Mouse (Mus musculus) myocyte (in vitro differentiated cells): ENCODE measurements at regions not wholly inside any gene's neighbourhood (a gene's known extent, or its start where the extent isn't known, plus 50 kb on each side); places are given as distances from the start of the nearest gene placed in this dataset.

Source experiments
- H3K27me3 ChIP-seq: one replicate; pipeline ENCODE4 v1.6.1; 2011; ENCODE audit not compliant: control insufficient read depth, insufficient read depth, insufficient read length
- H3K36me3 ChIP-seq: one replicate; pipeline ENCODE4 v1.6.1; 2011; ENCODE audit not compliant: control insufficient read depth, insufficient read depth
- H3K4me2 ChIP-seq: one replicate; pipeline ENCODE4 v1.6.1; 2011; ENCODE audit warnings: low read depth, control low read depth
- H3K4me3 ChIP-seq: one replicate; pipeline ENCODE4 v1.5.1; 2011; ENCODE audit warnings: mild to moderate bottlenecking, control low read depth, moderate library complexity
- H3K79me2 ChIP-seq: one replicate; pipeline ENCODE4 v1.6.1; 2011; ENCODE audit not compliant: control insufficient read depth, insufficient read depth
- H3ac ChIP-seq: one replicate; pipeline ENCODE4 v1.6.1; 2011; ENCODE audit not compliant: control insufficient read depth, insufficient read length
- CEBPB ChIP-seq: IDR thresholded peaks from 2 replicates; pipeline ENCODE4 v1.6.1; 2011; ENCODE audit warnings: mild to moderate bottlenecking, moderate library complexity; ENCODE audit not compliant: poor library complexity, insufficient read depth, severe bottlenecking
- E2F4 ChIP-seq: IDR thresholded peaks from one replicate; pipeline ENCODE4 v1.6.1; 2011; ENCODE audit warnings: mild to moderate bottlenecking, control low read depth, moderate library complexity; ENCODE audit not compliant: insufficient read depth
- MAX ChIP-seq: IDR thresholded peaks from one replicate; pipeline ENCODE4 v1.6.1; 2011; ENCODE audit warnings: low read depth, mild to moderate bottlenecking, control low read depth
- MYOD1 ChIP-seq, 3 experiments: IDR thresholded peaks; one replicate each; pipeline ENCODE4 v1.6.1; 2011; ENCODE audit warnings: control low read depth in 2 of 3, low read depth in 2 of 3, mild to moderate bottlenecking in 2 of 3, moderate library complexity in 1 of 3; ENCODE audit not compliant: insufficient read length in 2 of 3, control insufficient read depth in 1 of 3
- MYOG ChIP-seq, 3 experiments: IDR thresholded peaks; one replicate each; pipeline ENCODE4 v1.6.1; 2011; ENCODE audit warnings: control low read depth in 2 of 3, low read depth in 2 of 3, mild to moderate bottlenecking in 2 of 3; ENCODE audit not compliant: insufficient read length in 2 of 3, control insufficient read depth in 1 of 3, insufficient read depth in 1 of 3
- POLR2A ChIP-seq: IDR thresholded peaks from one replicate; pipeline ENCODE4 v1.6.1; 2011; ENCODE audit warnings: low read depth, mild to moderate bottlenecking, control low read depth, moderate library complexity; ENCODE audit not compliant: insufficient read length
- POLR2AphosphoS2 ChIP-seq: IDR thresholded peaks from one replicate; pipeline ENCODE4 v1.6.1; 2011; ENCODE audit warnings: low read depth, control low read depth; ENCODE audit not compliant: insufficient read length
- REST ChIP-seq: IDR thresholded peaks from one replicate; pipeline ENCODE4 v1.6.1; 2011; ENCODE audit warnings: mild to moderate bottlenecking, control low read depth, moderate library complexity; ENCODE audit not compliant: insufficient read depth, insufficient read length
- SRF ChIP-seq: IDR thresholded peaks from one replicate; pipeline ENCODE4 v1.6.1; 2011; ENCODE audit warnings: low read depth; ENCODE audit not compliant: control insufficient read depth, insufficient read length
- TCF12 ChIP-seq: IDR thresholded peaks from one replicate; pipeline ENCODE4 v1.6.1; 2011; ENCODE audit warnings: mild to moderate bottlenecking, control low read depth; ENCODE audit not compliant: poor library complexity, insufficient read depth, severe bottlenecking
- TCF3 ChIP-seq: IDR thresholded peaks from one replicate; pipeline ENCODE4 v1.6.1; 2011; ENCODE audit warnings: low read depth, control low read depth; ENCODE audit not compliant: insufficient read length
- USF1 ChIP-seq: IDR thresholded peaks from one replicate; pipeline ENCODE4 v1.6.1; 2011; ENCODE audit warnings: low read depth, mild to moderate bottlenecking, control low read depth, moderate library complexity

GRCm38 (mm10) chr16:91970461-91970860 is 87.6 kb upstream of the Mrps6 start:
- Histone ChIP-seq H3ac (no peak overlapping the region), H3K36me3 (no peaks in the 10 kb centered on the region), H3K4me3 (peak overlapping the region; percentile 4), H3K79me2 (no peaks in the 10 kb centered on the region), H3K4me2 (peak overlapping the region; percentile 56), H3K27me3 (no peaks in the 10 kb centered on the region)
- TF ChIP-seq E2F4 (no peak), MYOD1 (IDR thresholded peaks at IDR 0.05; ENCODE audit: control insufficient read depth in 1 of 3, insufficient read length in 2 of 3, low read depth in 2 of 3) (no peak), MYOG (IDR thresholded peaks at IDR 0.05; ENCODE audit: control insufficient read depth in 1 of 3, insufficient read depth in 1 of 3, insufficient read length in 2 of 3, low read depth in 2 of 3) (no peak), TCF12 (no peak), MAX (no peak), USF1 (no peak)

DNA sequence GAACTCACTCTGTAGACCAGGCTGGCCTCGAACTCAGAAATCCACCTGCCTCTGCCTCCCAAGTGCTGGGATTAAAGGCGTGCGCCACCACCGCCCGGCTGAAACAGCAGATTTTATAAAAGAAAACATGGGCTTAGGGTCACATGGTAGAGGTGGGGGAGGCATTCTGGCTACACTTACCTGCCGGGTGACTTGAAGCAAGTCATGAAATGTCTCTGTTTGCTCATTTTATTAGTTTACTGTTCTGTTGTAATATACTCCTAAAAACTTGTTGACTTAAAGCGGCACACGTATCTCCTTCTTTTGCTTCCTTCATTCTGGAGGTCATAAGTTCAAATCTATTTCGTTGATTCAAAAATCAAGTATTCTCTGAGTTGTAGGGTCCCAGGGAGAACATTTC is 84.9 kb upstream of the Mrps6 start:
- Histone ChIP-seq H3K36me3 (no peaks in the 10 kb centered on the region), H3K79me2 (no peaks in the 10 kb centered on the region), H3K4me3 (no peak overlapping the region), H3ac (no peak overlapping the region), H3K27me3 (no peaks in the 10 kb centered on the region), H3K4me2 (no peak overlapping the region)
- TF ChIP-seq TCF12 (no peak), REST (no peak), TCF3 (no peak), E2F4 (no peak), POLR2AphosphoS2 (no peak), CEBPB (no peak), MYOG (IDR thresholded peaks at IDR 0.05; ENCODE audit: control insufficient read depth in 1 of 3, insufficient read depth in 1 of 3, insufficient read length in 2 of 3, low read depth in 2 of 3) (no peak), MYOD1 (IDR thresholded peaks at IDR 0.05; ENCODE audit: control insufficient read depth in 1 of 3, insufficient read length in 2 of 3, low read depth in 2 of 3) (no peak), USF1 (no peak), MAX (no peak), SRF (no peak), POLR2A (no peak)

DNA sequence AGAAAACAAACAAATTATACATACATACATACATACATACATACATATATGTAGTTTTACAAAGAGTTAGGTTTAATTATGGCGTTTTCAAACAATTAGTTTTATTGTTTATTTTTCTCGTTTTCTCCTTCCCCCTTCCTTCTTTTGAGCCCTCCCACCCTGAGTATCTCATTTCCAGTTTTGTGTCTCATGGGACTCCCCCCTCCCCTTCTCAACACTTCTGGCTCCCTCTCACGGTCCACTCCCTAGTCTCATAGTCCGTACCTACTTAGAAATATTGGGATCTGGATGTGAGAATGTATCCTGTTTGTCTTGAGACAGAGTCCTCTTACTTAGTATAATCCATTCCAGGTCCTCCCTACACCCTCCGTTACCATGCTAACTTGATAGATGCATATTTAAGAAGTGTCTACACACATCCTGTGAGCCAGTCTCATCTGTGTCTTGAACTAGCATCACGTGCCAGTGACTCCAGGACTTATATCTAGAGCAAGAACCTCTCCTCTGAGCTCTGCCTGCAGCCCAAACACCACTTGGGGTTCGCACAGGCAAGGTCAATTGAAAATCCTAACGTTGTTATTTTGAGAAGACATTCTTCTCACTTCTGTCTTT is 81.8 kb upstream of the Mrps6 start:
- Histone ChIP-seq H3ac (no peak overlapping the region), H3K36me3 (no peaks in the 10 kb centered on the region), H3K79me2 (no peaks in the 10 kb centered on the region), H3K27me3 (no peaks in the 10 kb centered on the region), H3K4me3 (no peak overlapping the region), H3K4me2 (no peak overlapping the region)
- TF ChIP-seq TCF3 = no peak
- TF ChIP-seq USF1 = no peak
- TF ChIP-seq TCF12 = no peak
- TF ChIP-seq POLR2A = no peak
- no peak for TF ChIP-seq POLR2AphosphoS2
- no peak for TF ChIP-seq REST
- TF ChIP-seq MAX = no peak
- TF ChIP-seq SRF = no peak
- TF ChIP-seq CEBPB = no peak
- no peak for TF ChIP-seq MYOD1 (IDR thresholded peaks at IDR 0.05; ENCODE audit: control insufficient read depth in 1 of 3, insufficient read length in 2 of 3, low read depth in 2 of 3)
- no peak for TF ChIP-seq E2F4
- TF ChIP-seq MYOG (IDR thresholded peaks at IDR 0.05; ENCODE audit: control insufficient read depth in 1 of 3, insufficient read depth in 1 of 3, insufficient read length in 2 of 3, low read depth in 2 of 3) = no peak

DNA sequence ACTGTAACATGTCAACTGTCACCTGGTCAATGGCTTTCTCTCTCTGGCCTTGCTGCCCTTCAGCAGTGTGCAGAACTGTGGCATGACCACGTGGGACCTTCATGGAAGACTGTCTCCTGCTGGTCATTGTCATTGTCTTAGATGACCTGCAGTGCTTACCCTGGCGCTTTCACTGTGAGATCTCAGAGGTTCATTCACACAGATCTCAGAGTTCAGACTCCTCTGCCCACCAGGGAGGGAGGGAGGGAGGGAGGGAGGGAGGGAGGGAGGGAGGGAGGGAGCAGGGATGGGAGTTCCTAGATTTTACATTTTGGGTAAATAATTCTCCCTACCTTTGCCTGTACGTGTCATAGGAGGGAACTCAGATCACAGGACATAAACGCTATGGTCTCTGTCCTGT is 79.6 kb upstream of the Mrps6 start:
- Histone ChIP-seq H3K27me3 (no peaks in the 10 kb centered on the region), H3K4me3 (no peak overlapping the region), H3K4me2 (no peak overlapping the region), H3ac (no peak overlapping the region), H3K36me3 (no peaks in the 10 kb centered on the region), H3K79me2 (no peaks in the 10 kb centered on the region)
- no peak for TF ChIP-seq MYOG (IDR thresholded peaks at IDR 0.05; ENCODE audit: control insufficient read depth in 1 of 3, insufficient read depth in 1 of 3, insufficient read length in 2 of 3, low read depth in 2 of 3)
- TF ChIP-seq MYOD1 (IDR thresholded peaks at IDR 0.05; ENCODE audit: control insufficient read depth in 1 of 3, insufficient read length in 2 of 3, low read depth in 2 of 3) = no peak
- TF ChIP-seq SRF = no peak
- TF ChIP-seq POLR2AphosphoS2 = no peak
- TF ChIP-seq TCF12 = no peak

- Histone ChIP-seq H3K36me3 (no peaks in the 10 kb centered on the region), H3K4me3 (no peak overlapping the region), H3K79me2 (no peaks in the 10 kb centered on the region), H3K4me2 (no peak overlapping the region), H3ac (no peak overlapping the region), H3K27me3 (no peaks in the 10 kb centered on the region)
- TF ChIP-seq MYOG (IDR thresholded peaks at IDR 0.05; ENCODE audit: control insufficient read depth in 1 of 3, insufficient read depth in 1 of 3, insufficient read length in 2 of 3, low read depth in 2 of 3) (no peak), MYOD1 (IDR thresholded peaks at IDR 0.05; ENCODE audit: control insufficient read depth in 1 of 3, insufficient read length in 2 of 3, low read depth in 2 of 3) (no peak), REST (no peak), TCF12 (no peak), USF1 (no peak), CEBPB (no peak), POLR2A (no peak), MAX (no peak), SRF (no peak), POLR2AphosphoS2 (no peak), E2F4 (no peak), TCF3 (no peak)
These were observed 79.2 kb upstream of the Mrps6 start for GRCm38 (mm10) chr16:91978846-91979245.
